Mouse (Mus musculus) induced T-regulatory cell, adult 2 months (primary cell): ENCODE results near the gene Hlx.

ENCODE experiments used
- DNase-seq: peaks from one replicate; pipeline ENCODE4 v3.0.0-alpha.2; 2012; ENCODE audit warnings: low read depth

Hlx gene

DNA sequence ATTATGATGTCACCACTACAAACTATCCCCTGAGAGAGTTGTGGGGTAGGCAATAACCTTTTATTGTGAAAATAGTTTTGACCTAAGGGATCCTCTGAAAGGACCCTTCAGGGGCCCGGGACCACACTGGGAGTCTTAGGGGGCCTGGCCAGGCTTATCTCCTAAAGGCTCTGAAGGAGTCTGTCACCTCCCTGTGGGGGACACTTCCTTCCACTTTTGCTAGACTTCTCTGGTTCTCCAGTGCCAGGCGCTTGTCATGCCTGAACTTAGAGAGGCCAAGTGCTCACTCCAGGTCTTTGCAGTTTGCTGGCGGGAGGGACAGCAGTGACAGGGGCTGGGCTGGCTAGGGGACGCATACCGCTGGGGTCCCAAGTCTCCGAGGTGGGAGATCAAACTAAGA is 16.3 kb downstream of the Hlx start:
- DNase-seq, result no peak

- no peak for DNase-seq
Observed at GRCm38 (mm10) chr1:184715693-184716092, 16.7 kb downstream of the Hlx start.

DNA sequence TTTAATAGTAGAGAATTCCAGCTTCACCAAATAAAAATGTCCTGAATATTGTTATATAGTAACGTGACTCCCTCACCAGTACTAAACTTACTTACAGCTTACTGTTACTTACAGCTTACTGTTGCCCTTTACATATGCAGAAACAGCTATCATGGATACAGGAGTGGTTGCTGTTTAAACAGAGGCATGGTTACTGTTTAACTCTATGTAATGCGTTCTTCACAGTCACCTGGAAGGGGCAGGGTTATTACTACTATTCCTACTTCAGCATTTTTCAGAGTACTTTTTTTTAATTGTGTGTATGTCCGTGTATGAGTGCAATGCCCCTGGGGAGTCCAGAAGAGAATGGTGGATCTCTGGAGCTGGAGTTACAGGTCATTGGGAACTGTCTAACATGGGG is 17.9 kb downstream of the Hlx start:
- DNase-seq, result no peak

- no peak for DNase-seq
Observed at GRCm38 (mm10) chr1:184713716-184714115, 18.7 kb downstream of the Hlx start.

- no peak for DNase-seq
Observed at GRCm38 (mm10) chr1:184707532-184708248, 24.7 kb downstream of the Hlx start.

GRCm38 (mm10) chr1:184704901-184705300 is 27.5 kb downstream of the Hlx start:
- DNase-seq, result no peak

DNA sequence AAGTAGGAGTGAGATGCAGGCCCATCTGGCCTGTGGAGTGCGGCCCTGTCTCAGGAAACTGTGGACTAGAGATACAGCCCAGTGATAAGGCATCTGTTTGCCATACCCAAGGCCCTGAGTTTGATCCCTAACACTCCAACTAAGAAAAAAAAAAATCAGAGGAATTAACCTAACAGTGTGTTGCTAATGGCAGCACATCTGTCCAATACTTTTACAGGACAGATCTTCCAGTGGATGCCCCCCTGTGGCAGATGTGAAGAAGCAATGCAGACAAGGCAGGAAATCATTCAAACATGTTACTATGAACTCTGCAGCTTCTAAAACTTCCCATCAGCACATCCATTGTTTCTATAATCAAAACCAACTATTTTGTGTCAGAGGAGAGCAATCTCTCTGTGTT is 33.1 kb downstream of the Hlx start:
- no peak for DNase-seq

DNA sequence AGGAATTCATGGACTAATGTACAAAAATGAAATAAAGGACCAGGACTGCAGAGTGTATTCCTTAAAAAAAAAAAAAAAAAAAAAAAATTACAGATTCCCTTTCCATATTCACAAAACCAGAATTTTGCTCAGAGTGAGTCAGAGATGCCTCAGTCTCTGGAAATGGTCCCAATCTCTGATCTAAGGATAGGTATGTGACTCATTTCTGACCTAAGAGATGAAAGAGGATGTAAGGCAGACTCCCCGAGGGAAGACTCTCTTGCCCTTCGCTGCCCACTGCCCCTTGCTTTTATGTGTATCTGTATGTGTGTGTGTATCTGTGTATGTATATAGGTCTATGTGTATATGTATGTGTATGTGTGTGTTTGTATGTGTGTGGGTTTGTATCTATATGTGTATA is 37.0 kb downstream of the Hlx start:
- no peak for DNase-seq

- DNase-seq, result no peak
Observed at GRCm38 (mm10) chr1:184692204-184692904, 40.1 kb downstream of the Hlx start.

DNA sequence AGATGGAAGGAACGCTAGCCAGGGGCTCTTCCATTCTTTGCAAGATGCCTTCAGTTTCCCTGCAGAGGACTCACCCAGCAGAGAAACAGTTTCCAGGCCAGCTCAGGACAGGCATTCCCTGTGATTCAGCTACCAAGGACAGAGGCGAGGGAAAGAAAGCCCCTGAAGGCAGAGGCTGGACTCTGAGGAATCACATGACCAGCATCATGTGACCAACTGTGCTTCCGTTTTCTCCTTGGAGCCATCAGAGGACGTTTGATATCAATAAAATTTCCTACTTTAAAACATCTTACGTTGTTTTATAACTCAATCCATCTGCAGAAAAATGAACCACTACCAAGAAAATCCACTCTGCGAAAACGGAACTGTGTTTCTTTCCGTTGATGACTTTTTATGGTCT is 41.2 kb downstream of the Hlx start:
- no peak for DNase-seq

GRCm38 (mm10) chr1:184688026-184688425 is 44.4 kb downstream of the Hlx start:
- DNase-seq, result no peak

- no peak for DNase-seq
Observed at GRCm38 (mm10) chr1:184687512-184687911, 44.9 kb downstream of the Hlx start.

DNA sequence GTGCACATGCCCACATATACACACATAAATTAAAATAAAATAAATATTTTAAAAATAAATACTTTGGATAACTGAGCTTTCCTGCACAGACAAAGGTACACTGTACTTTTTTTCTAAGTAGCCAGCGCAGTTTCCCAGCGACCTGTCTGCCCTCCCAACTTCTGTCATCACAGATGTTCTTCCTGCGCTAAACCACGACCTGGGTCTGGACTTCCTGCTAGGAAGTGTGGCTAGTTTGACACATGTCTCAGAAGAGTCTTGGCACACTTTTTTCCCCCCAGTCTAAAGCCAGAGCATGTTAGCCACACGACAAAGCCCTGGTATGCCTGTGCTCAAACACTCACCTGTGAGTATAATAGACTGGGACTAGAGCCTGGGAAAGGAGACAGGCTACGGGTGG is 48.9 kb downstream of the Hlx start:
- DNase-seq, result no peak

- DNase-seq, result no peak
Observed at GRCm38 (mm10) chr1:184679416-184679965, 52.9 kb downstream of the Hlx start.

DNA sequence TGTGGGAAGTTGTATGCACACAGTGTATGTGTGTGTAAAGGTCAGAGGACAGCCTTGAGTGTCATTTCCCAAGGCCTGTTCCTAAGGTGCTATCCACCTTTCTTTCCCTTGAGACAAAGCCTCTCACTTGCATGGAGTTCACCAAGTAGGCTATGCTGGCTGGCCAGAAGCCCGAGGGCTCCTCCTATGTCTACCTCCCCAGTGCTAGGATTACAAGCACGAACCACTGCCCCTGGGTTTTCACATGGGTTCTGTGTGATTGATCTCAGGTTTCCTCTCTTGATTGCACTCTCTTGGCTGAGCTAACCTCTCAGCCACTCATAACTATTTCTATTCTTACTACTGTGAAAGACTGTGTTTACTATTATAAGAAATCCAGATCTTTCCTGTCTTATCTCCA is 54.8 kb downstream of the Hlx start:
- DNase-seq, result no peak
